Mouse (Mus musculus) spleen, adult 2 months (tissue): ENCODE results near the gene Fstl1. TPM values are rescaled to one million over a fixed set of nuclear protein-coding genes. Genes with fewer than 3 reads are reported as not detected.

Experiments used
- DNase-seq, 2 experiments: peaks; one replicate each; pipeline versions ENCODE4 v3.0.0 to v3.0.0-alpha.2; 2012 to 2021; ENCODE audit warnings: low spot score in 2 of 2, low read depth in 1 of 2
- H3K27ac ChIP-seq: fragments of 200-500 bp; 2 replicates; pipeline ENCODE4 v1.5.1; 2012; ENCODE audit warnings: low read length, inconsistent platforms; ENCODE audit not compliant: insufficient read depth
- H3K27me3 ChIP-seq: fragments of 200-500 bp; 2 replicates; pipeline ENCODE4 v1.6.1; 2012; ENCODE audit warnings: mild to moderate bottlenecking, moderate library complexity, low read length, inconsistent platforms; ENCODE audit not compliant: control insufficient read depth, insufficient read depth
- H3K36me3 ChIP-seq: fragments of 200-500 bp; 2 replicates; pipeline ENCODE4 v1.6.1; 2012; ENCODE audit warnings: mild to moderate bottlenecking, low read length, inconsistent platforms; ENCODE audit not compliant: control insufficient read depth, insufficient read depth
- H3K4me1 ChIP-seq: fragments of 200-500 bp; 2 replicates; pipeline ENCODE4 v1.6.1; 2011; ENCODE audit warnings: inconsistent platforms; ENCODE audit not compliant: control insufficient read depth, insufficient read depth, insufficient read length
- H3K4me3 ChIP-seq: fragments of 200-500 bp; 2 replicates; pipeline ENCODE4 v1.5.1; 2011; ENCODE audit warnings: mild to moderate bottlenecking, inconsistent platforms; ENCODE audit not compliant: insufficient read depth, insufficient read length; ENCODE audit errors: extremely low read depth
- CTCF ChIP-seq: fragments of 200-500 bp; IDR thresholded peaks from 2 replicates; pipeline ENCODE4 v1.5.1; 2011; ENCODE audit warnings: mild to moderate bottlenecking, inconsistent platforms; ENCODE audit not compliant: insufficient read depth, insufficient read length, insufficient replicate concordance; ENCODE audit errors: extremely low read depth
- POLR2A ChIP-seq: fragments of 200-500 bp; IDR thresholded peaks from 2 replicates; pipeline ENCODE4 v1.6.1; 2011; ENCODE audit warnings: low read depth, low read length, inconsistent platforms
- WGBS: fragments of 180-500 bp; shearing (Covaris S2); methylation state at CpG from one replicate; pipeline ENCODE4 v1.1.7; 2018; 5-methylcytosine and 5-hydroxymethylcytosine counted together
- polyA plus RNA-seq: library from polyadenylated mRNA; depleted of rRNA; stranded (reverse); fragments of >200 nt; gene quantifications from 2 replicates; pipeline ENCODE4 v1.2.3, GENCODE M21; 2012

The Fstl1 gene
- polyA plus RNA-seq, 1 experiment = 10.3 TPM

DNA sequence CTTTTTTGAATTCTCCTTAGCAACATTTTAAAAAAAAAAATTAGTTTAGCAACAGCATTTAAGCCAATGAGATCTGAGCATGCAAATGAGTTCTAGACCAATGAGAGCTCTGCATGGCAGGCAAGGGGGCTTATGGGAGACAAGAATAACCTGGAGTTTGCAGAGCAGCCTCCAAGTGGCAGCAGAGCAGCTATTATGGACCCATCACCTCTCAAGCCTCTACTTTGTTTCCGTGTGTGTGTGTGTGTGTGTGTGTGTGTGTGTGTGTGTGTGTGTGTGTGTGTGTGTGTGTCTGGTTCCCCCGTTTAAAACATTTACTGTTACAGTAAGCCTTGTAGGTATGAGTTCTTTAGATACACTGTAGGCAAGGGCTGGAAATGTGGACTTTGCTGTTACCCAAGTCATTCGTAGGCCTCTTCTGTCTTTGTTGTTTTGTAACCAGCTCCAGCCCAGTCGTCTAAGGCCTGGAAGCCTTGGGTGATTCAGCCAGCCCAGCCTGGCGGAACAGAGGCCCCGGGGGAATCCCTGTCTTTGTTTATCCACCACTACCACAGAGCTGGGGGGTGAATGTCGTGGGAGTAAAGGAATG lies 37.8 kb downstream of the Fstl1 start:
- Histone ChIP-seq H3K4me3 (no peak overlapping the region), H3K4me1 (peaks cover 8% of the 10 kb centered on the region; the same call in 1 of the 2 replicates), H3K36me3 (no peaks in the 10 kb centered on the region), H3K27ac (peak overlapping the region; percentile 48; the same call in 1 of the 2 replicates), H3K27me3 (no peaks in the 10 kb centered on the region)
- DNase-seq = peak; percentile 35 to 40
- no peak for TF ChIP-seq POLR2A
- TF ChIP-seq CTCF = no peak
- WGBS = 32% methylated on average over 7 of the region's 7 CpGs

GRCm38 (mm10) chr16:37817986-37818385 lies 41.3 kb downstream of the Fstl1 start:
- Histone ChIP-seq H3K27ac (no peak overlapping the region), H3K4me3 (no peak overlapping the region), H3K36me3 (no peaks in the 10 kb centered on the region), H3K4me1 (peaks cover 4% of the 10 kb centered on the region; the same call in 1 of the 2 replicates), H3K27me3 (no peaks in the 10 kb centered on the region)
- DNase-seq = no peak
- 91% methylated on average over 4 of the region's 4 CpGs for WGBS
- TF ChIP-seq CTCF = no peak
- TF ChIP-seq POLR2A = no peak

GRCm38 (mm10) chr16:37823949-37824348 lies 47.3 kb downstream of the Fstl1 start:
- no peaks in the 10 kb centered on the region for H3K4me1 ChIP-seq
- no peak overlapping the region for H3K4me3 ChIP-seq
- DNase-seq = no peak
- no peaks in the 10 kb centered on the region for H3K36me3 ChIP-seq
- TF ChIP-seq POLR2A = no peak
- no peak for TF ChIP-seq CTCF
- no peaks in the 10 kb centered on the region for H3K27me3 ChIP-seq
- no peak overlapping the region for H3K27ac ChIP-seq
- 90% methylated on average over 5 of the region's 5 CpGs for WGBS

- DNase-seq = no peak
- TF ChIP-seq POLR2A (no peak), CTCF (no peak)
- no peaks in the 10 kb centered on the region for H3K36me3 ChIP-seq
- H3K27ac ChIP-seq = no peak overlapping the region
- no peaks in the 10 kb centered on the region for H3K4me1 ChIP-seq
- no peak overlapping the region for H3K4me3 ChIP-seq
- no peaks in the 10 kb centered on the region for H3K27me3 ChIP-seq
- WGBS = 91% methylated on average over 12 of the region's 12 CpGs
Measured at GRCm38 (mm10) chr16:37824778-37825505, 48.3 kb downstream of the Fstl1 start.

GRCm38 (mm10) chr16:37826286-37826685 lies 49.6 kb downstream of the Fstl1 start:
- no peak overlapping the region for H3K27ac ChIP-seq

DNA sequence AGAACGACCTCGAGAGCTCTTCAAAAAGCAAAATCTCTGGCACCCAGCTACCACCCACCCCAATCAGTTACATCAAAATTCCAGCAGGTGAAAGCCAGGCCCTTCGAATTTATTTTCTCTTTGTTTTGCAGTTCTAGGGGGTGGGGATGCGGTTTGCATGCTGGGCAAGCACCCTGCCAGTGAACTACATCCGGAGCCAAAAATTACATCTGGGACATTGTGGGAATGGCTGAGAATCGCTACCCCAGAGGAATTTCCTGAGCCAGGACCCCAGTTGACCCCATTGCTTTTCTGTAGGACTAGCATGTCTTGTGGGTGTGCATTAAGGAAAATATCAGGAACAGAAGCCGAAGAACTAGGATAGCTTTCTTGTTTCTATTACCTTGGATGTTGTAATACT lies 54.4 kb downstream of the Fstl1 start:
- H3K4me1 ChIP-seq = no peaks in the 10 kb centered on the region
- no peak overlapping the region for H3K27ac ChIP-seq
- no peaks in the 10 kb centered on the region for H3K27me3 ChIP-seq
- H3K4me3 ChIP-seq = no peak overlapping the region
- DNase-seq = no peak
- WGBS = 82% methylated on average over 7 of the region's 7 CpGs
- H3K36me3 ChIP-seq = no peaks in the 10 kb centered on the region
- no peak for TF ChIP-seq CTCF
- no peak for TF ChIP-seq POLR2A

More at GRCm38 (mm10) chr16:37826286-37826685, 49.6 kb downstream of the Fstl1 start:
- Histone ChIP-seq H3K36me3 (no peaks in the 10 kb centered on the region), H3K4me1 (no peaks in the 10 kb centered on the region), H3K27me3 (no peaks in the 10 kb centered on the region), H3K4me3 (no peak overlapping the region)
- WGBS = 98% methylated on average over 3 of the region's 3 CpGs
- TF ChIP-seq CTCF = no peak
- no peak for TF ChIP-seq POLR2A
- no peak for DNase-seq

GRCm38 (mm10) chr16:37837571-37837970 lies 60.9 kb downstream of the Fstl1 start:
- no peaks in the 10 kb centered on the region for H3K4me1 ChIP-seq
- 78% methylated on average over 3 of the region's 3 CpGs for WGBS
- no peak for DNase-seq
- TF ChIP-seq POLR2A (no peak), CTCF (no peak)
- no peak overlapping the region for H3K4me3 ChIP-seq
- no peak overlapping the region for H3K27ac ChIP-seq
- no peaks in the 10 kb centered on the region for H3K27me3 ChIP-seq
- no peaks in the 10 kb centered on the region for H3K36me3 ChIP-seq
